ENCODE assay signal across 11 mouse cellular contexts in the genomic region with DNA sequence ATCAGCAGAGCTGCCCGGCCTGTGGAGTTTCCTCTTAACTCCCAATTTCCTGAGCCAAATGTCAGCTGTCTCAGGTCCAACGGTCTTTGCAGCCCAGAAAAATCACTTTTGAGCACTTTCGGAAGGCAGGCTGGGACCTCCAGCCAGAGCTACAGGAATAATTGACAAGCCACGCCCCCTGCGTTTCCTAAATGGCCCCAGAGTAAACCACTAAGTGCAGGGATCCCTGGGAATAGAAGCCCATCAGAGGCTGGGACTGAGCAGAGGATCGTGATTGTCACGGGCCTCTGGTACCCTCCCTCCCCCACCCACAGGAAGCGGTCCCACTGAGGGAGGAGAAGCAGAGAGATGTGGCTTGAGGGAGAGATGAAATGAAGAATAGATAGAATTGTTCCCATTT. TPM values are rescaled to one million over a fixed set of nuclear protein-coding genes. Genes with fewer than 3 reads are reported as not detected.
DNase-seq lines count a peak whose midpoint lies in the region; ATAC-seq and TF ChIP-seq lines count a peak whose summit lies in the region.
"Had no signal": no experiment of that assay in that cellular context is flagged by ENCODE, and none has a peak within 500 bp of the region (broad histone marks: within the 10 kb centered on the region; RNA-seq: fewer than 3 reads in every experiment).

No protein-coding gene starts in this region.

- H3K27me3 ChIP-seq in forebrain, embryonic 14.5 days (replicated peaks; ENCODE audit: control insufficient read depth, insufficient read depth, low read length) = no peaks in the 10 kb centered on the region
- no peaks in the 10 kb centered on the region for H3K27me3 ChIP-seq in forebrain, postnatal 0 days (ENCODE audit: insufficient read depth, low read length)
- H3K27me3 ChIP-seq in lung, embryonic 14.5 days (ENCODE audit: insufficient read depth, low read length) = no peaks in the 10 kb centered on the region
- no peaks in the 10 kb centered on the region for H3K27me3 ChIP-seq in embryonic facial prominence, embryonic 13.5 days

- no peak overlapping the region for H3K4me2 ChIP-seq in forebrain, embryonic 14.5 days (ENCODE audit: low read length)
- no peak overlapping the region for H3K4me2 ChIP-seq in forebrain, postnatal 0 days (ENCODE audit: low read depth)
- no peak overlapping the region for H3K4me2 ChIP-seq in lung, embryonic 14.5 days
- H3K4me2 ChIP-seq in embryonic facial prominence, embryonic 13.5 days = no peak overlapping the region
- H3K4me2 ChIP-seq: liver, embryonic 11.5 days had no signal

- TF ChIP-seq CTCF in forebrain, postnatal 0 days (IDR thresholded peaks at IDR 0.05; ENCODE audit: low read depth) = no peak
- TF ChIP-seq CTCF in lung, embryonic 14.5 days (IDR thresholded peaks at IDR 0.05; ENCODE audit: low read depth) = no peak

- H3K36me3 ChIP-seq in forebrain, embryonic 14.5 days (ENCODE audit: control insufficient read depth, insufficient read depth, low read length) = no peaks in the 10 kb centered on the region
- no peaks in the 10 kb centered on the region for H3K36me3 ChIP-seq in forebrain, postnatal 0 days (ENCODE audit: insufficient read depth)
- H3K36me3 ChIP-seq in lung, embryonic 14.5 days (ENCODE audit: insufficient read depth) = no peaks in the 10 kb centered on the region
- H3K36me3 ChIP-seq in embryonic facial prominence, embryonic 13.5 days = no peaks in the 10 kb centered on the region

- H3K27ac ChIP-seq in forebrain, embryonic 14.5 days (ENCODE audit: low read depth, low read length) = no peak overlapping the region
- no peak overlapping the region for H3K27ac ChIP-seq in forebrain, postnatal 0 days (ENCODE audit: low read depth, low read length)
- peak overlapping the region; percentile 42; the same call in 1 of the 2 replicates for H3K27ac ChIP-seq in lung, embryonic 14.5 days (ENCODE audit: low read depth)
- peak overlapping the region; percentile 40; the same call in 1 of the 2 replicates for H3K27ac ChIP-seq in embryonic facial prominence, embryonic 13.5 days

- no peak overlapping the region for H3K4me3 ChIP-seq in forebrain, embryonic 14.5 days (ENCODE audit: low read depth, low read length)
- H3K4me3 ChIP-seq in forebrain, postnatal 0 days (ENCODE audit: low read depth, low read length) = no peak overlapping the region
- no peak overlapping the region for H3K4me3 ChIP-seq in lung, embryonic 14.5 days (ENCODE audit: low read depth, low read length)
- H3K4me3 ChIP-seq in embryonic facial prominence, embryonic 13.5 days = no peak overlapping the region
- H3K4me3 ChIP-seq: megakaryocyte, embryonic 14.5 days had no signal

- H3K4me1 ChIP-seq in forebrain, embryonic 14.5 days (ENCODE audit: control insufficient read depth, insufficient read depth, low read length) = no peaks in the 10 kb centered on the region
- H3K4me1 ChIP-seq in forebrain, postnatal 0 days (ENCODE audit: insufficient read depth) = no peaks in the 10 kb centered on the region
- peaks cover 29% of the 10 kb centered on the region for H3K4me1 ChIP-seq in lung, embryonic 14.5 days (ENCODE audit: insufficient read depth)
- H3K4me1 ChIP-seq in embryonic facial prominence, embryonic 13.5 days = peaks cover 38% of the 10 kb centered on the region

- no peak for ATAC-seq in forebrain, embryonic 14.5 days
- no peak for ATAC-seq in forebrain, postnatal 0 days
- ATAC-seq in lung, embryonic 14.5 days (ENCODE audit: insufficient read depth) = no peak
- ATAC-seq in embryonic facial prominence, embryonic 13.5 days (ENCODE audit: insufficient number of reproducible peaks, insufficient read depth, low FRiP score, low TSS enrichment, low read depth) = no peak
- no peak for ATAC-seq in megakaryocyte progenitor cell, adult 5-6 weeks (replicated peaks; ENCODE audit: poor library complexity)

- H3K9ac ChIP-seq in forebrain, embryonic 14.5 days (ENCODE audit: low read length) = no peak overlapping the region
- H3K9ac ChIP-seq in forebrain, postnatal 0 days = no peak overlapping the region
- no peak overlapping the region for H3K9ac ChIP-seq in lung, embryonic 14.5 days
- no peak overlapping the region for H3K9ac ChIP-seq in embryonic facial prominence, embryonic 13.5 days

- H3K9me3 ChIP-seq in forebrain, embryonic 14.5 days (replicated peaks; ENCODE audit: control insufficient read depth, low read length) = no peaks in the 10 kb centered on the region
- no peaks in the 10 kb centered on the region for H3K9me3 ChIP-seq in forebrain, postnatal 0 days (ENCODE audit: low read length)
- H3K9me3 ChIP-seq in lung, embryonic 14.5 days (ENCODE audit: low read depth, low read length) = no peaks in the 10 kb centered on the region
- H3K9me3 ChIP-seq in embryonic facial prominence, embryonic 13.5 days = no peaks in the 10 kb centered on the region

- DNase-seq in forebrain, embryonic 14.5 days (ENCODE audit: low spot score) = peak; percentile 39
- no peak for DNase-seq in forebrain, postnatal 0 days
- peak; percentile 76 for DNase-seq in lung, embryonic 14.5 days
- DNase-seq in lung, postnatal 4 days = no peak
- peak; percentile 71 to 77 for DNase-seq in kidney, postnatal 4 days
- no peak for DNase-seq in gastrocnemius, postnatal 4 days (ENCODE audit: low spot score in 2 of 2)
- DNase-seq: adrenal gland, postnatal 10 days had no signal

- 13% methylated on average over 8 of the region's 8 CpGs for WGBS in forebrain, embryonic 14.5 days
- WGBS in forebrain, postnatal 0 days = 13% methylated on average over 8 of the region's 8 CpGs
- WGBS in lung, embryonic 14.5 days = 13% methylated on average over 8 of the region's 8 CpGs
- 5% methylated on average over 8 of the region's 8 CpGs for WGBS in embryonic facial prominence, embryonic 13.5 days

RNA-seq across cellular contexts. Expression of a gene that starts 31.7 kb away (rescaled TPM):
- 10.4 and 12.4 TPM in 2 replicates for polyA plus RNA-seq in forebrain, embryonic 14.5 days (2014; fragmentation: Nextera tagmentation; extraction: Ambion mirVana)
- total RNA-seq in forebrain, postnatal 0 days (2014; rRNA removed) = 9.5 and 17.5 TPM in 2 replicates
- 0.99 and 1.3 TPM in 2 replicates for polyA plus RNA-seq in forebrain, postnatal 0 days (2015; fragmentation: Nextera tagmentation; extraction: Ambion mirVana)
- 38.8 and 43.6 TPM in 2 replicates for polyA plus RNA-seq in lung, embryonic 14.5 days (2014; fragmentation: Nextera tagmentation; extraction: Ambion mirVana)
- polyA plus RNA-seq in embryonic facial prominence, embryonic 13.5 days (2015; fragmentation: Nextera tagmentation; extraction: Ambion mirVana) = 28.9 and 35.9 TPM in 2 replicates
- 2.9 and 4.1 TPM in 2 replicates for total RNA-seq in megakaryocyte progenitor cell, adult 5-6 weeks (2015)
- 1.5 and 3.8 TPM in 2 replicates for total RNA-seq in megakaryocyte progenitor cell, adult 5-6 weeks (2017)
- 10 to 100 TPM; 12.0 to 13.0 TPM for total RNA-seq in gastrocnemius, postnatal 4 days (2021)

Comparison
In these comparisons a context has a peak if more than half of its experiments do, and no peak if none do; other contexts are left out.
1. DNase-seq: peak in forebrain, embryonic 14.5 days (single experiment), lung, embryonic 14.5 days (single experiment) and kidney, postnatal 4 days (2 of 2); none in forebrain, postnatal 0 days (single experiment), lung, postnatal 4 days (0 of 2) and gastrocnemius, postnatal 4 days (0 of 2).
2. H3K27ac ChIP-seq: peak in lung, embryonic 14.5 days (single experiment) and embryonic facial prominence, embryonic 13.5 days (single experiment); none in forebrain, embryonic 14.5 days (single experiment) and forebrain, postnatal 0 days (single experiment).